Mouse (Mus musculus): Measurements from ENCODE around the gene Slc41a2.

Gene Slc41a2

DNA sequence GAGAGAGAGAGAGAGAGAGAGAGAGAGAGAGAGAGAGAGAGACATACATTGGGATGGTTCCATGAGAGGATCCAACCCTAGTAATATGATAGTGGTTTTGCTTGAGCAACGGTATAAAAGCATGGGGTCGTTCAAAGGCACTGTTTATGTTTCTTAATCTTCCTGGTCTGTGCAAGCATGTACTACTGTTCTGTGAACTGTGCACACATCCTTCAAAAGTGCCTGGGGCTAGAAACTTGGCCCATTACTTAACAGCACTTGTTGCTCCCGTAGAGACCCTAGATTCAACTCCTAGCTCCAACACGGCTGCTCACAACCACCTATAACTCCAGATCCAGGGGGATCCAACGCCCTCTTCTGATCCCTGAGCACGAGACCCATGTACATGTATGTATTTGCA lies 17.3 kb downstream of the Slc41a2 start:
- no peak for DNase-seq (ENCODE audit: low spot score in 2 of 2)

DNA sequence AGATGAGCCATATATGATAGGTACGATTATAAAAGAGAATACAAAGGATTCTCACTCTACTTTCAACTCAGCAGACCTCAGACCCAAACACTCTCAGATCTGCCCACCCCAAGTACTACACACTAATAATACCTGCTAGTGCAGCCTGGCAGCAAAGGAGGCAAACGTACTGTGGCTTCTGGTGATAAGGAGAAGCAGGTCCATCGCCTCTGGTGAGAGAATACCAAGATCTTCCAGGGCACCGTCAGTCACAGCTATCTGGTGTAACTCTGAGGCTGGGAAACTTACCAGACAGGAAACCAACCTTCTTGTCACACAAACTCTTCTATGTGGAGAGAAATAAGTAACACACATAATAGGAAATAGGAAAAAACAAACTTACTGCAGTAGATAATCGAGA lies 24.6 kb downstream of the Slc41a2 start:
- DNase-seq (ENCODE audit: low spot score in 2 of 2) = no peak

DNA sequence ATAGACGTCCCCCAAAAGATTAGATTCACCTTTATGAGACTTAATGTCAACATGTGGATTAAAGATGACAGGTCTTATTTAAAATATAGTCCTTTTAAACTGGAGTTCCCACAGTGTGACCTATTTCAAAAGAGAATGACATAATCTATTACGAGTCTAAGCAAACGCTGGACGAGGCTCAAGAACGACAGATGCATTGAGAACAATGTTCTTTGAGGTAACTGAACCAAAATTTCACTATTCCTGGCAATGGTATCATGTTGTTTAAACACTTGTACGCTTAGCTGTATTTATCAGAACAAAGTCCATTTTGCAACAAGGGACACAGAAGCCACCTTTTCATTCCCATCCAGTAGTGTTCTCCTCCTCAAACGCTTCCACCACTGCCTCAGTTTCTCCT lies 27.3 kb downstream of the Slc41a2 start:
- no peak for DNase-seq (ENCODE audit: low spot score in 2 of 2)

DNA sequence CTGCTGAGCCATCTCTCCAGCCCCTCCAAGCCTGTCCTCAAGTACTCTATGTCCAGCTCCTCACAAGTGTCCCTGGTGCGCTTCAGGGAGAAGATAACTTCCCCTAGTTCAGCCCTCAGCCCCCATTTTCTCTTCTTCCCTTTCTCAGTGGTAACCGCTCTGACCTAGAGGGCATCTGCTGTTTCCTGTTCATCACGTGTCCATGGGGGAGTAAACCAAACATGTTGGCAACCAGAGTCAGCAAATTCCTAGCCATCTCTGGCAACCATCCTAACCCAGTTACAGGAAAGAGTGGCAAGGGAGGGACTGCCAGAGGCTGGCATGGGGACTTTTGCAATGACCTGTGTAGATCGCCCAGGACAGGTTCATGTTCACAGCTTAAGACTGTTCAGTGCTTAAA lies 36.0 kb downstream of the Slc41a2 start:
- peak; percentile 44 to 66 for DNase-seq (ENCODE audit: low spot score in 2 of 2)

DNA sequence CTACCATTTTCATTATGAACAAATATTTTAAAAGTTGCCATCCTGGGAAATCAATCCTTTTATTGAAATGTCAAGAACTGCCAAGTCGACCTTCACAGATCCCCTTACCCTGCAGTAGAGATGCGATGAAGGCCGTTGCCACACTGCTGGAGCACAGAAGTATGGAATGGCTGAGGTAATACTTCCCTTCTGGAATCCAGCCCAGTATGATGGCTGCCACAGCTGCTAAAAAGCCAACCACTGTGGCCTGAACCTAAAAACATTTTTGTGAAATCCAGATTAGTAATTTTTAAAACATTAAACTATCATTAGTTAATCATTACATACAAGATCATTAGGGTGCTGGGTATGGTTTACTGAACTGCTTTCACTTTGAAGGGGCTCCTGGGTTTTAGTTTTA lies 36.6 kb downstream of the Slc41a2 start:
- no peak for DNase-seq (ENCODE audit: low spot score in 2 of 2)

DNA sequence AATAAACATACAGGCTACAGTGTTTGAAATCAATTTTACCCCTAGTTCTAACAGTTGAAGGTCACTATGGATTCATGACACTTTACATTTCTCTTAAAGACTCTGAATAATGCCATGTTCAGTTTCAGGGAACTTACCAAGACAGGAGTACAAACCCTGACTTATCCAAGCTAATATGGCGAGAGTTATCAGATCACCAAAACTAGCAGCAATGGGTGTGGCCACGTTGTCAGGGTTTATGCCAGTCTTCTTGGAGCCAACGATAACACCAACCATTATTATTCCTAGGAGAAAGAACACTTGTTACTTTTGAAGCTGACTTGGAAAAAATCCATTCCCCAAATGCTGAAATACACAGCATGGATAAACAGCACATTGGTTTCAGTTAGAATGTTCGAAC lies 40.7 kb downstream of the Slc41a2 start:
- no peak for DNase-seq (ENCODE audit: low spot score in 2 of 2)

DNA sequence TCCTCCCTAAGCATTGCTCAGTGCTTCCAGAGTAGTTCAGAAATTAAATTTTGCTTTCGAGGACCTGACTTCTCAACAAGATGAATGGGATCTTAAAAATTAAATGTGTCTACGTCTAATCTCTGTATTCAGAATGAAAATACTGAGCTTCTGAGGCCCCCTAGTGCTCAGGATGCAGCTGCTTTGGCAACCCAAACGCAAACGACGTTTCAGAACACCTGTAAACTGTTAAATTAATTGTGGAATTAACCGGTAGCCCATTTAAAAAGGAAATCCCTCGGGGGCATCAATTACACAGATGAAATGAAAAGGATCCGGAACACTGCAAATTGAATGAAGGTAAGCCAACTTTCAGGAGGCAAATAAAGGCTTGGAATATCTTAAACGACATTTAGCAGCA lies 42.9 kb downstream of the Slc41a2 start:
- no peak for DNase-seq (ENCODE audit: low spot score in 2 of 2)

DNA sequence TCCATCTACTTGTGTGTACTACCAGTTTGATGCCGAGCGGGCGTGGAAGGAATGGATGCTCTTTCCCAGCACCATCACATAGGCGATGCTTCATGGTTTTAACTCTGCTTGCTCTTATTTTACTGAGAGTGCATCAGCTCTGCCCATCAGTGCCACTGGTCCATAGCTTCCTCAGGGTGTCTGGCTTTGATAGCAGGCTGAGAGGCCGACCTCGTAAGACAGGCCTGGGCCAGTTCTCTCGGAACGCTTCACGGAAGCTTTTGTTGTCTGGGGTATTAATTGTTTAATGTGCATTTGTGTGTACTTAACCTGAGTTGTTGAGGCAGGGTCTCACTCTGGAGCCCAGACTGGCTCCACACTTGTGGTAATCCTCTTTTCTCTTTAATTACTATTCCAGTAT lies 44.3 kb downstream of the Slc41a2 start:
- no peak for DNase-seq (ENCODE audit: low spot score in 2 of 2)

DNA sequence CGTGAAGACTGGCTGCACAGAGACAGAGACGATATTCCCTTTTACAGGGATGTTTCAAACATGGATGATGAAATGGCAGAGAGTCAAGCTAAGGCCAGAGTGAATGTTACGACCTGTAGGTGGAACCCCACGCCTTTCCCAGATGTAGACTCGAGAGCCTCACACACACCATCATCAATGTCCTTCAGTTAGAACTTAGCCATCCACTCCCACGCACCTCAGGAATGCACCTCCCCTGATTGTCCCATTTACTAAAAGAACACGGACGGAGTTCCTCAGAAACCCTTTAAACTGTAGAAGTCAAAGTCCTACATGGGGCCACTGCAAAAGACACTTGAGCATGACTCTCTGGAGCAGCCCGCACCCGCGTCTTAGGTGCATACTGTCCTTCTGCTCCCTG lies 46.0 kb downstream of the Slc41a2 start:
- DNase-seq (ENCODE audit: low spot score in 2 of 2) = no peak

DNA sequence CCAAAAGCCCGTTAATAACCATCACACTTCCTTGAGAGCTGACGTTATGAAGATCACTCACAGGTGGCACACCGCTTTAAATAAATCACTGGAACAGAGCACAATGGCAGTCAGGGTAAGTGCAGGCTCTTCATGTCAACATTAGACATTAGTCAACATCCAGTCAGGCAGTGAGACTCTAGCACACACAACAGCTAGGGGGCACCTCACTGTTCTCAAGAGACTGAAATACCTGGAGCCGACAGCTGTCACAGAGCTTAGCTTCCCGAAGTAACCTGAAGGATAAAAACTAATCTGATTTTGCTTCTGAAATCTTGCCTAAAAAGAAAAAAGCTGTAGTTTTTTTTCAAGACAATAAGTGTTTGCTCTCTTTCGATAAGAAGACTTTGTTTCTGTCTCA lies 49.9 kb downstream of the Slc41a2 start:
- DNase-seq (ENCODE audit: low spot score in 2 of 2) = no peak

DNA sequence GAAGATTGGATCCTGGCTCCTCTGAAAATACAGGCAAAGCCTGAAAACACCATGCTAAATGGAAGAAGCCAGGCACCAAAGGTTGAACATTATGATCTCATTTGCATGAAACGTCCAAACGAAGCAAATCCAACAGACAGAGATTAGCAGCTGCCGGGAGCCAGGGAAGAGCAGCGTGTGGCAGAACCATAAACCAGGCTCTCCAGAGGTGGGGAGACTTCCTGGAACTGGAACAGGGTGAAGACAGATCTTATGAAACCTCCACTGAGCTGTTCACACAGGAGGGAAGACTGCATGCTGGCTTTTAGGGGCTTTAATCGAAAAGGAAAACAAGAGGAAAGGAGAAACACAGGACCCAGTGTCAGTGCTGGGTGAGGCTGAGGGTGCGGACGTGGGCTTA lies 51.3 kb downstream of the Slc41a2 start:
- DNase-seq (ENCODE audit: low spot score in 2 of 2) = no peak

DNA sequence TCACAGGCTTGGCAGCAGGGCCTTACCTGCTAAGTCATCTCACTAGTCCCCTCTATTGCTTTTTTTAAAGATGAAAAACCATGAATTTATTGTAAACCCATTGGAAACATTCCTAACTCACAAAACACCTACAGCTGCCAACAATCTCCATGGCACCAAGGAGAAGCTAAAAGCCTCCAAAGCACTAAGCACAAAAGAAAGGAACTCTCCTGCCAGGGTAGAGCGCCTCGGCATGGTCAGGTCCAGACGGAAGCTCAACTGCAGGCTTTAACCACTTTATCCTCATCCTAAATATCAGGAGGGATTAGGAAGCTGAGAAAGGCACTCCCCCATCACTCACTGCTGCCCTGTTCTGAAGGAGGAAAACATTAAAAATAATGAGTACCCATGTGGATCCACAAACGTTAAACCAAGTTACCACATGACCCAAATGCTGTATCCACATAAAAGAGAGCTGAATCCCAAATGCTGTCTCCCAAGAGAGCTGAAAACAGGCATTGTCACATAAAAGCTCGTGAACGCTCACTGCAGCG lies 51.9 kb downstream of the Slc41a2 start:
- DNase-seq (ENCODE audit: low spot score in 2 of 2) = no peak

DNA sequence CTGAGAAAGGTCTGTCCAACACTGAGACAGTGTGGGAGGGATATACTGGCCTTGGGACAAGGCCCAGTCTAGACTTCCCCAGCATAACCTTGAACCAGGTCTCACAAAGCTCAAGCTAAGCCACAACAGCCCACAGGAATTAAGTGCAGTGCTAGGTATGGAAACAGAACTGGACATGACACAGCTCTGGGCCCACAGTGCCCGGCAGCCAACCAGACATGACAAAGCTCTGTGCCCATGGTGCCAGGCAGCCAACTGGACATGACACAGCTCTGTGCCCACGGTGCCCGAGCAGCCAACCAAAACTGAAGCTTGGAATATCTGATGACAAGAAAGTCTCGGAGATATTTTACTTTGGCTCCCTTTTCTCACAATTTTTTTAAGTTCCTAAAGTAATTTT lies 52.8 kb downstream of the Slc41a2 start:
- no peak for DNase-seq (ENCODE audit: low spot score in 2 of 2)

DNA sequence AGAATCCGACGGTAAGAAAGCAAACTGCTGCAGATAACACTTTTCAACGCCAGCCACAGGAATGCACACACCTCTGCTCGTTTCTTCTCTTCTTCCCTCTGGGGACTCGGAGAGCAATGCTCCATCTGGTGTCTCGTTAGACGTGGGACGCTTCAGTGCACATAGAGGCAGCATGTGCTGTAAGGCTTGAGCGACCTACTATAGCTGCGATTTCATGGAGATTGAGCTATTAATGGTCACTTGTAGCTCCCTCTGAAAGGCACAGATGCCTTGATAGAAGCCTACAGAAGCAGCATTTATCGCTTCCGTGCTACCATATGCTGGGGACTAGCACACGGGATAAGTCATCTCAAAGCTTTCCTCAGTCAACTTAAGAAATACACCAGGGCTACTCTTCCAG lies 71.0 kb downstream of the Slc41a2 start:
- no peak for DNase-seq (ENCODE audit: low spot score in 2 of 2)

DNA sequence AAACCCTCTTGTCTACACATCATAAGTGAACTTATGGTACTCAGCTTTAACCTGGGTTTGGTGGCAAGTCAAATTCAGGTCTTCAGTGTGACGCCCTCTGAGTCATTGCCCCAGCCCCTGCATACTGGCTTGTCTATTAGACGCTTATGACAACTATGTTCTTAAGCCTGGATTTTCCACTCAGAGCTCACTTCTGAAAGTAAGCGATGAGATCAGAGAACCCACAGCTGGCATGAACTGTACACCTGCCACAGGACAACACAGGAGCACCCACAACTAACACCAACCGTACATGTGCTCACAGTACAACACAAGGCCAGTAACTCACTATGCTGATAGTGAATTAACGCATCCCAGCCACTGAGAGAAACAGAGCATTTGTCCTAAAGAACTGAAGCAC lies 71.4 kb downstream of the Slc41a2 start:
- no peak for DNase-seq (ENCODE audit: low spot score in 2 of 2)

DNA sequence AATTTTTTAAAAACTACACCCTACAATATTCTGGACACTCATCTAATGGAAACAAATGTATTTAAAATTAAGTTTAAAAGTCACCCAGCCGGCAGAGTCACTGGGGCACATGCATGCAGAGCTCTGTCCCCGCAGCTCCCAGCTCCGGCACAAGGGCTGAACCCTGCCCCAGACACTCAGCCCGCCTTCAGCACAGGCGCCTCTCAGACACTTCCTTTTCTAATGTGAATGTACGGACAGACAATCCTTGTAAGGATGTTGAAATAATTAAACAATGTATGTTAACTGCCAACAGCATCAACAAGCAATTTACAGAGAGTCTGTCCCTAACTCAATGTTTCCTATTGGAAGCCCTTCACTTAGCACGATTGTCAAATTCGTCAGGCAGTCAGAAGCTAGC lies 73.0 kb downstream of the Slc41a2 start:
- no peak for DNase-seq (ENCODE audit: low spot score in 2 of 2)

DNA sequence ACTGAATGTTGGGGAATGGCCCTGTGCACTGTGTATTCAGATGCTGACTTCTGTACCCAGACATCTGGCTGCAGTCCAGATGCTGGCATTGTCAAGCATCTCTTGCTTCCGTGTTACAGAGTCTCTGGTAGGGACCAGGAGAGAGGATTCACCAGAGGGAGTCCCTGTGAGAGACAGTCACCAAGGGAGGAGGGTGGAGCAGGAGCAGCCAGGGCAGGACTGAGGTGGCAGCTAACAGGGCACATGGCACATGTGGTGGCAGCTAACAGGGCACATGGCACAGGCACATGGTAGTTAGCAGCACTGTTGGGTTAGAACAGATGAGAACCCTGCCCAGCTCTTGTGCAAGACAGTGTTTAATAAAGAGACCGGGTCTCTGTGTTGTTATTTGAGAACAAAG lies 73.6 kb downstream of the Slc41a2 start:
- DNase-seq (ENCODE audit: low spot score in 2 of 2) = no peak

DNA sequence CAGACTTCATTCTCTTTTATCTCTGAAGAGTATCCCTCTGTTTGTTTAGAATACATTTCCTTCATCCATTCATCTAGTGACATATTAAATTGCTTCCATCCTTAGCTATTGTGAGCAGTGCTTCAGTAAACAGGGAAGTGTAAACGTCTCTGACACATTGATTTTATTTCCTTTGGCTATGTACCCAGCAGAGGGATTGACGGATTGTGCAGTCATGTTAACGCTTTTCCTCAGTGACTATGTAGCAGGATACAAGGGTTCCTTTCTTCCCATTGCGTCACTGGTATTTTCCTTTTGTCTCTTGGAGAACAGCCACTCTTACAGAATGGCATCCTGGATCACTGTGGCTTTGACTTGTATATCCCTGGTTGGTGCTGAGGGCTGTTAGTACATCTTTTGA lies 76.4 kb downstream of the Slc41a2 start:
- DNase-seq (ENCODE audit: low spot score in 2 of 2) = no peak

DNA sequence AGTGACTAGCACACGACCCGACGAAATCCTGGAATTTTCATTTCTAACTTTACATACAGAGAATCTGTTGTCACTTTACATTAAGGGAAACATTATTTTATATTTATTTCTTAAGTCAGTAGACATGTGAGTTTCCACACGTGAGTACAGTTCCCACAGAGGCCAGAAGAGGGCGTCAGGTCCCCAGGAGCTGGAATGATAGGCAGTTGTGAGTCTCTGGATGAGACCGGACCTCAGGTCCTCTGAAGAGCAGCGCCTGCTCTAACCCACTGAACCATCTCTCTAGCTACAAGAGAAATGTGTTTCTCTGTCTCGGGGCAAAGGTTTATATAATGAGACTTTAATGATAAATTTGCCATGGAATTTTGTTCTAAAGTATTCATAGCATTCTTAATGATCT lies 86.3 kb downstream of the Slc41a2 start:
- DNase-seq (ENCODE audit: low spot score in 2 of 2) = no peak

DNA sequence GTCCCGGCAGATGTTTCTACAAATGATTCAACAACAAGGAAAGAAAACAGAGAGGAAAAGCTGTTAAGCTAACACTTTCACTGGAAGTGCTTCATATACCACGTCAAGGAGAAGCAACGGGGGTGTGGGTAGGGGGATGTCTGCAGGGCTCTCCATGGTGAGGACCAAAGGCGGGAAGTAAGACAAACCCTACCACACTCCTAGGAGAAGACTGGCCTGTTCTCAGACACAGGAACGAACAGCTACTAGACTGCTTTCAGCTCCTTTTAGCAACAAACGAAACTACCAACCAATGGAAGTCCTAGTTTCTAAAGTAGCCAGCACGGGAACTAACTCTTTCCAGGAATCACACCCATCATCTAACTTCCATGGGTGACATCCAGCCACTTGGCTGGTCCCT lies 89.6 kb downstream of the Slc41a2 start:
- no peak for DNase-seq (ENCODE audit: low spot score in 2 of 2)

DNA sequence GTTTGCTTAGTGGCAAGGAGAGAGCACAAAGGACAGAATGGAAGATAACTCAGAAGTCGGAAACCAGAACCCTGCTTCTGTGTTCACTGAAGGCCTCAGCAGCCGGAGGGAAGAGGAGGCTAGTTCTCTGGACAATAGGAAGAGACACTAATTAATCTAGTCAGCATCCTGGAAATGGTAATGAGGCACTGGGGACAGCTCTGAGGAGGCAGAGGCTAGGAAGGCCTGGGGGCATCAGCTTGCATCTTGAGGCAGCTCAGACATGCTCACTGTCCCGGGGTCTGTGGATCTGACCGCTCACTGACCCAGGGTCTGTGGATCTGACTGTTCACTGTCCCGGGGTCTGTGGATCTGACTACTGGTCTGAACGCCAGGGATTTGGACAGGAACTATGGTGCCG lies 92.0 kb downstream of the Slc41a2 start:
- DNase-seq (ENCODE audit: low spot score in 2 of 2) = no peak

DNA sequence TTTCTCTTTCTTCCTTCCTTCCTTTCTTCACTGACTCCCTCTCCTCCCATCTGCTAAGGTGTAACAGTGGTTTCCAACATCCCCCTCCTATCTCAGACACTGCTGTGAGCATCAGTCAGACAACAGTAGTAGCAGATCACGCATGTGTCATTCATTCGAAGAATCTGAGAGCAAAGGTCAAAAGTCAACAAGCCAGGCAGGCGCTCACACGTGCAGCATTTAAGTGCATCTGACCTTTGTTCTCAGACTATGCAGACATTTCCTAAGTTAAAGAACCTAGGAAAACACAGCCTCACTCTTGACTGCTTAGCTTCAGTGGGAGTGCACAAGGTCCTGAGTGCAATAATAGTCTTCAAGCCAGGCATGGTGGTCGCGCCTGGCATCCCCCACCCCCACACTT lies 93.6 kb downstream of the Slc41a2 start:
- no peak for DNase-seq (ENCODE audit: low spot score in 2 of 2)

DNA sequence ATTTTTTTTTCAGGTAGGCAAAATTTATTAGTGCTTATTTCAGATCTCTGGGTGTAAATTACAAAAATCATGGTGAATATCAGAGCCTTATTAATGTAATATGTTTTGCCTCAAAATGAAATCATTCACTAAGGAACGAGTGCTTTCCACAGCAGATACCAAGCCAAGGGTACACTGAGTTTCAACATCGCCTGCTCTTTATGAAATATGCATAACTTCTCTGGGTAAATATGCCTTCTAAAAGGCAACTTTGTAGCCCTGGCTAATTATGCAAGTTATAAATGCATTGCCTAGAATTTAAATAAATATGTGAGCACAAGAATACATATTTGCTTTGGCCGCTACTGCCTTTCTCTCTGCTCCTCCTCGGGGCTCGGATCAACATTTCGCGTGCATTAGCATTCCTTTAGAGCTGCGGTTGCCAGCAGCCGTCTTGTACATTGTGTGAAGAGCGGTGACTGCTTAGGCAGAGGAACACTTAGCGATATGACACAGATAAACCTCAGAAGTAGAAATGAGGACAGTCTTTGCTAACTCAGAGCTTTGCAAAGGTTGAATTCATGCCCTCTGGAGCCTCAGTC lies 95.5 kb downstream of the Slc41a2 start:
- no peak for DNase-seq (ENCODE audit: low spot score in 2 of 2)

DNA sequence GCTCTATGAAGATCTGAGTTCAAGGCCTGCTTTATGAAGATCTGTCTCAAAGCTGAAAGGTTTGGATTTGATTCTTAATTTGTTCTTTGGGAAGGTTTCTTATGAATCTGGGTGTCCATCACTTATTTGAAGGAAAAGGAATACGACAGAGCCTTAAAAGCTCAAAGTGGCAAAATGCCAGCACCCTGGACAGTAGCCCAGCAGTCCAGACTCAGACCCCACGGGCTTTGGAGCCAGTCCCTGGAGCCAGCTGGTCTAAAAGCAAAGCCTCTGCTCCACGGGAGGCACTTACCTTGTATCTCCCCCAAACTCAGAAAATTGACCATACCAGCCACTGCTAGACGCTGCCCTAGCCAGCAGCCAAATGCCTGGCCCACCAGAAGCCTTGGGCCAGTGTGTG lies 103.3 kb downstream of the Slc41a2 start:
- DNase-seq (ENCODE audit: low spot score in 2 of 2) = no peak

DNA sequence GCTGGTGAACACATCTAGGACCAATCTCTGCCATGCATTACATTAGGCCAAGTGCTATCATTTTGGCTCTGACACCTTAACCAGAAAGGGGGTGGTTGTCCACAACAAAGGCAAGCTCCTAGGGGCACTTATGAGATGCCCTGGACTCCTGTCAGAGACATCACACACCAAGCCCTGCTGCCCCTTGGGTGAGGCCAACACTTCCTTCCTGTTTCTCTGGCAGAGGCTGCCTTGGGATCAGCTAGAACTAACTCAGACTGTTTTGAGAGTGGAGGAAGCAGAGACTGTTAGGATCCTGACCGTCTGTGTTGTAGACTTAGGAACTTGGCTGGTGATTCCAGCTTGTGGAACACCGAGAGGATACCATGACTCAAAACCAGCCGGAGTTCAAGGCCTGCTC lies 103.7 kb downstream of the Slc41a2 start:
- no peak for DNase-seq (ENCODE audit: low spot score in 2 of 2)
